Mouse (Mus musculus): ENCODE results near the gene H2-Ab1.

DNA sequence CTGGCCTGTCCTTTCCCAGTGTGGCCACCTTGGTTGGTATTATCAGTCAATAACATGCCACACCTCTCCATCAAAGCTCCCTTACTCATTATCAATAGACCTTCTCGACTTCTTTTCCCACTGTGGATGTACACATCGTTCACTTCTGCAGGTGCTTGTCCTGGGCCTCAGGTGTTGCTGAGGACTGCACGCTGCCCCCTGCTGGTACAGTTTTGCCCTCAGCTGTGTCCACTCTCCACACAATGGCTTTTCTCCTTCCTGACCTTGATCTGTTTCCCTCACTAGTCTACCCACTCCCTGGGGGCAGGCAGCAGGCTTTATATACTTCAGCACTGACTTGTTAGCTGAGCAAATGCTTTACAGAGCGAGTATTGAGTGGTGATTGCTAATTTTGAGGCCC lies 28.4 kb downstream of the H2-Ab1 start:
- TF ChIP-seq GATA1 (IDR thresholded peaks at IDR 0.05; ENCODE audit: low read length) (no peak), TAL1 (IDR thresholded peaks at IDR 0.05; ENCODE audit: low read length) (no peak)

Measured in erythroblast, embryonic 14.5 days (primary cell).